Mouse (Mus musculus) thymus, postnatal 14 days (tissue): ENCODE measurements around the gene Cdh23.

Experiments
- DNase-seq: peaks from one replicate; pipeline ENCODE4 v3.0.0; 2021

Gene Cdh23

GRCm38 (mm10) chr10:60310629-60311028 is 385.7 kb downstream of the Cdh23 start:
- no peak for DNase-seq

- peak; percentile 81 for DNase-seq
Observed at GRCm38 (mm10) chr10:60304854-60305628, 391.2 kb downstream of the Cdh23 start.

GRCm38 (mm10) chr10:60303419-60303818 is 392.9 kb downstream of the Cdh23 start:
- no peak for DNase-seq

GRCm38 (mm10) chr10:60299636-60300035 is 396.7 kb downstream of the Cdh23 start:
- DNase-seq = no peak

DNA sequence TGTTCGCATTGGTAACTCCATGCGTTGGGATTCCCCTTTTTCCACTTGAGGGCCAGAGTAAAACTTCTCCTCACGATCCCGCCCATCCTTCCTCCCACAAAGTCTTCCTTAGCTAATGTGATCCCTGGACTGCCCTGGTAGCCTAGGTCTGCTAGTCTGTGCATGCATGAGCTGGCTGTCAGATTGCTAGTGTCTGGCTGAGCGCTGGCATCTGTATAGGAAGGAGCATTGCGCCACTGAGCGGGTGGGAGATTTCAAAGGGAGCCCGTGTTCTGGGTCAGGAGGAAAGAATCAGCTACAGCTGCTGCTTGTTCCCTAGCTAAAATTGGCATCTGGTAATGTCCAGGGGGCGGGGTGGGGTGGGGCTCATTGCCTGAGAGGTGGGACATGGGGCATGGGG is 400.3 kb downstream of the Cdh23 start:
- DNase-seq = peak; percentile 20

- DNase-seq = no peak
Observed at GRCm38 (mm10) chr10:60295356-60295755, 400.9 kb downstream of the Cdh23 start.

DNA sequence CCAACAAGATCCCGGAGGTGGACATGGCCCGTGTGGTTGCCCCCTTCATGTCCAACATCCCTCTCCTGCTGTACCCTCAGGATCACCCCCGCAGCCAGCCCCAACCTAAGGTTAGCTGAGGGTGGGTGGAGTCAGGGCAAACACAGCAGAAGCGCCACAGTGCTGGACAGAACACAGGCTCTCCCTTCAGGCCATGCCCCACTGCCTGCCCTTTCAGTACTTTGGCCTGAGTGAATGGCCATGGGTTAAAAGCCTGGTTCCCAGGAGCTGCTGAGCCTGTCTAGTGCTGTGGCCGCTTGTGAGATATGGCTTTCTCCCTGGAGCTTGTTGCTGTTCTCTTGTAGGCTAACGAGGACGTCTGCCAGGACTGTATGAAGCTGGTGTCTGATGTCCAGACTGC is 401.7 kb downstream of the Cdh23 start:
- DNase-seq = no peak

DNA sequence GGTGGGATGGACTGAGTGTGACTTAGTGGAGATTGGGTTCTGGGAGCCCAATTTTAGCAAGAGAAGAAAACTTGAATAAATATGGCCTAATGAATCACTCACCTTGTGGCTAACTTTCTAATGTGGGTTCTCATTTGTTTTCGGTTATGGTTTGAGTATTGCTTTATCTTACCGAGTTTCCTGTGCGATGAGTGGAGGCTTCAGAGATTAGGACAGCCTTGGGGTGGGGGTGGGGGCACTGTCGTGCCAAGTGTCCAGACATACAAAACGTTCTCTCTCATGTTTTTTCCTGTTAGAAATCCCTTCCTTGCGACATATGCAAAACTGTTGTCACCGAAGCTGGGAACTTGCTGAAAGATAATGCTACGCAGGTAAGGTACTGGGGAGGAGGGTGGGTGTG is 404.1 kb downstream of the Cdh23 start:
- DNase-seq = no peak

DNA sequence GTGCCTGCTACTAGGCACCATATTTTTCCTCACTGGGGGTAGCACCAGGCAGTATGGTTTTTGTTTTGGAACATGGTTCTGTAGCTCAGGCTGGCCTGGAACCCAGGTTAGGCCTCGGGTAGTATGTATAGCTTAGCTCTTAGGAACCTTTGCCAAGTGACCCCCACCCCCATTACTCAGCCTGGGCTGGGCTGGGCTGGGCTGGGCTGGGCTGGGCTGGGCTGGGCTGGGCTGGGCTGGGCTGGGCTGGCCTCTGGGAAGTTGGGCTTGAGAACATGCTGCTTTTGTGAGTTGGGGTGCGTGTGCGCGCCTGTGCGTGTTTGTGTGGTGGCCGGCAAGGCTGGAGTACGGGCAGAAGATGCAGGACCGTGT is 405.6 kb downstream of the Cdh23 start:
- no peak for DNase-seq

DNA sequence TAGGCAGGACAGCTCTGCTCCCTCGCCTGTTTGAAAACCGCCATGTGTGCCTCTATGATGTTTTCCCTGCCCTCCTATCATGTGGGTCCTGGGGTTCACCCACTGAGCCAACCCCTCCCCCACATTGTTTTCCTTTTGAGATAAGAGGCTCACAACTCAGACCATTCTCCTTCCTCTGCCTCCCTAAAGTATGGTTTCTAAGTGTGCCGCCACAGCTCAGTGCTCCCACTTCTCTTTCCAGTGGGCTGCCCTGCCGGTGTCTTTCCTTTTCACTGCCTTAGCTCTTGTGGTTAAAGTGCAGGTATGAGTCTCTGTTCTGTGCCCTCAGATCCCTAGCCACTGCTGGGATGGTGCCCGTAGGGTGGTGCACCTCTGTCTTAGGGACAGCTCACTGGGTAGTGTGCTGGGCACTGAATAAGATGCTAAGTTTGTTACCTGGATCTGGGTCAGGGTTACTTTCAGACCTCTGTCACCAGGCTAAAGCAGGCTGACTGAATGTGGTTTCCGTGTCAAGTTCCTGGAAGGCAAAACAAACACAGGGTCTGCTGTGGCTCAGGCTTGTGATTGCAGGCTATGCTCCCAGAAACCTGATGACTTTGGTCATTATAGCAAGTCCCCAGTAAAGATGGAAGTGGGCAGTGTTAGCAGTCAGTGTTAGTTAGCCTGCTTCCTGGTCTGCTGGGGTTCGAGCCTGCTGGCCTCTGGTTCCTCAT is 406.1 kb downstream of the Cdh23 start:
- DNase-seq = peak; percentile 45

DNA sequence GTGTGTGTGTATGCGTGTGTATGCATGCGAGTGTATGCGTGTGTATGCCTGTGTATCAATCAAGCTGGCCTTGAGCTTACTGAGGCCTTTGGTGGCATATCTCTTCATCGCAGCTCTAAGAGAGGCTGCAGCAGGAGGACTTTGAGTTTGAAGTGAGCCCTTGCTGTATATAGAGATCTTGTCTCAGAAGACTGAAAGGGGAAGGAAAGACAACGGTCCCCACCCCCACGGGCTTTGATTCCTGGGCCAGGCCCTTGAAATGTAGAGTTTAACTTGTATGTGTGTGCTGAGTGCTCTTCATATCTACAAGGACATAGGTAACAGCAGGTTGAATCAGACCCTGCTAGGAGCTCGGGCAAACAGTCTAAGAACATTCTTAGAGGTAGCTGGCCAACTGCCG is 407.1 kb downstream of the Cdh23 start:
- peak; percentile 62 for DNase-seq

GRCm38 (mm10) chr10:60287726-60288125 is 408.6 kb downstream of the Cdh23 start:
- no peak for DNase-seq

GRCm38 (mm10) chr10:60287161-60287560 is 409.1 kb downstream of the Cdh23 start:
- DNase-seq = no peak

DNA sequence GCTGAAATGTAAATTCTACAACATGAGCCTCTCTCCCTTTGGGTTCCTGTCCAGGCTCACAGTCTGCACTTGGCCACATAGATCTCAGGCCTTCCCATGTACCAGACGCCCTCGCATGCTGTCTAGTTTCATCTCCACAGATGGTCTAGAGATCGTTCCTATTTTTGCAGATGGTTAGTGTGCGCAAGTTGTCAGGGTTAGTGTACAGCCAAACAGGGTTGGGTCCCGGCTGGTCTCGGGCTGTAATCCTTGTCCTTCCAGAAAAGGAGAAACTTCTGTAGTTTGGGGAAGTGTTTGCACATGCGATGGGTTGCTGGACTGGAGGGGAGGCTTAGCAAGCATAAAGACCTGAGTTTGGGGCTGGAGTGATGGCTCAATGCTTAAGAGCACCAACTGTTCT is 409.7 kb downstream of the Cdh23 start:
- DNase-seq = no peak

GRCm38 (mm10) chr10:60285676-60286372 is 410.5 kb downstream of the Cdh23 start:
- DNase-seq = no peak

DNA sequence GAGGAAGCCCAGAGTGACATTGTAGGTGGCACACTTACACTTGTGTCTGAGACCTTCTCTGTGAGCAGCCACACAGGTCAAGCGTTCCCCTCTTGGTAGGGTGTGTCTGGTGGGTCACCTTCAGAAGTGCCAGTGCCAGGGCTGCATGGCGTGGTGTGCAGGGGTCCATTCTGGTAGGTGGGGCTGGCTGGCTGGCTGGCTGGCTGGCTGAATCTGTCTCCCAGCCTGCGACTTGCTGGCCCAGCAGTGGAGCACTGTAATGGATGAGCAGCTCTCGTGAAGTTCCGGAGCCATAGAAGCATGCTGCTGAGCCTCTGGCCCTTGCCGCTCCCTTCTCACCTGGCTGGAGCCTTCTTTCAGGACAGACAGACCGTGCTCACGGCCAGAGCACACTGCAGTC is 411.1 kb downstream of the Cdh23 start:
- DNase-seq = no peak

DNA sequence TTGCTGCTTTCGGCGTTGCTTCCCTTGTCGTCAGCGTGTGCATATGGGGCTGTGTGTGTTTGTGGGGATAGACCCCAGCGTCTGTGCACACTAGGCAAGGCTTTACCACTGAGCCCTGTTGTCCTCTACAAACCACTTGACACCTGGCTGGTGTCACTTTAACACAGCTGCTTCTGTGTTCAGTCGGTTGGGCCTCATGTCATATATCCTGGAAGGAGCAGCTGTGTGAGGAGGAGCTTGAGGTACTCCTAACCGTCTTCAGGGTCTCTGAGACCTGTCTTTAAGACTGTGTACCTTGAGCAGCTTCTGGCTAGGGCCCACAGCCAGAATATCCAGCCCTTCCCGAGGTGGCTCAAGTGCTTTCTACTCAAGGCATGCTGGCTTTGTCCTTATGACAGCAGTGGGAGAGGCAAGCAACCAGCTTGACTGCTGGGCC is 411.6 kb downstream of the Cdh23 start:
- DNase-seq = peak; percentile 84

DNA sequence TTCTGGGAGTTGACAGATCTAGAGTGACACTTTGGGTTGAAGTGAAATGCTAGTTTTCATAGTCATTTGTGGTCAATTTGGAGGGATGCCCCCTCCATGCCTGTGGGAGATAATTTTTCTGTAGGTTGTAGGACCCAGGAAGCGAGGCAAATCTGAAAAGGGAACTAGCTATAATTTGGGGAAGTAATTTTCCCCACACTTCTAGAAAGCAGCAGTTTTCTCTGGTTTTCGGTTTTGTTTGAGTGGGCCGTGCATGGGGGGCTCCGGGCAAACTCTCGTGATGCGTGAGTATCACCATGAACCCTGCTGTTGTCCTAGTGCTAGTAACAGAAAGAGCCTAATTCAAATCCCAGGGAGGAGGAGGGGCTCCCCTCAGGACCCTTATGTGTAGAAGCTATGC is 412.0 kb downstream of the Cdh23 start:
- no peak for DNase-seq

GRCm38 (mm10) chr10:60282116-60283014 is 413.9 kb downstream of the Cdh23 start:
- DNase-seq = peak; percentile 60

- no peak for DNase-seq
Observed at GRCm38 (mm10) chr10:60281571-60282050, 414.7 kb downstream of the Cdh23 start.

GRCm38 (mm10) chr10:60280353-60280752 is 415.9 kb downstream of the Cdh23 start:
- no peak for DNase-seq

GRCm38 (mm10) chr10:60279941-60280301 is 416.4 kb downstream of the Cdh23 start:
- DNase-seq = peak; percentile 60
